Mouse (Mus musculus): ENCODE results near the gene Lsmem1. TPM values are rescaled to one million over a fixed set of nuclear protein-coding genes. Genes with fewer than 3 reads are reported as not detected.
A peak's percentile ranks its signal among the peaks of the same experiment; 100 is the strongest.

Gene Lsmem1
- total RNA-seq (2014; rRNA removed; ENCODE audit: low replicate concordance) (5.1 and 9.2 TPM in 2 replicates), polyA plus RNA-seq (2015; fragmentation: Nextera tagmentation; extraction: Ambion mirVana) (24.3 and 37.5 TPM in 2 replicates)

- peak within 1 kb of the TSS; percentile 98 for H3K27ac ChIP-seq (ENCODE audit: low read depth)
- H3K4me2 ChIP-seq (ENCODE audit: low read depth, low read length) = peak within 1 kb of the TSS; percentile 64
Observed at GRCm38 (mm10) chr12:40199302-40199701, at the start of gene Lsmem1. Gene Lsmem1, minus strand, starts transcription at chr12:40199490.

GRCm38 (mm10) chr12:40248454-40249180 lies 49.3 kb upstream of the Lsmem1 start, which contains the start of gene Ifrd1:
Gene Ifrd1, minus strand, starts transcription at chr12:40248504.
- Histone ChIP-seq H3K9me3 (replicated peaks; ENCODE audit: control insufficient read depth, low read length) (no peaks in the 10 kb centered on the region), H3K27me3 (ENCODE audit: control insufficient read depth, insufficient read depth, low read length) (no peaks in the 10 kb centered on the region), H3K4me3 (ENCODE audit: low read depth, low read length) (no peak within 1 kb of the TSS), H3K27ac (ENCODE audit: low read depth) (peak within 1 kb of the TSS; percentile 54; the same call in 1 of the 2 replicates), H3K36me3 (replicated peaks; ENCODE audit: control insufficient read depth, insufficient read depth, low read length) (no peaks in the 10 kb centered on the region), H3K9ac (replicated peaks; ENCODE audit: low read depth, low read length) (no peak within 1 kb of the TSS), H3K4me1 (ENCODE audit: control insufficient read depth, insufficient read depth) (peaks cover 15% of the 10 kb centered on the region), H3K4me2 (ENCODE audit: low read depth, low read length) (no peak within 1 kb of the TSS)
- ATAC-seq (ENCODE audit: insufficient read depth, low read depth) = no peak
- no peak for DNase-seq (ENCODE audit: low spot score)
- WGBS = 67% methylated on average over 5 of the region's 5 CpGs
- TF ChIP-seq CTCF (IDR thresholded peaks at IDR 0.05; ENCODE audit: low read depth) = no peak
- no peak for TF ChIP-seq EP300 (IDR thresholded peaks at IDR 0.05; ENCODE audit: low read depth)

More at GRCm38 (mm10) chr12:40199302-40199701, at the start of gene Lsmem1:
- Histone ChIP-seq H3K9ac (replicated peaks; ENCODE audit: low read depth, low read length) (peak within 1 kb of the TSS; percentile 66), H3K27me3 (ENCODE audit: control insufficient read depth, insufficient read depth, low read length) (no peaks in the 10 kb centered on the region), H3K4me1 (ENCODE audit: control insufficient read depth, insufficient read depth) (no peaks in the 10 kb centered on the region), H3K4me3 (ENCODE audit: low read depth, low read length) (peak within 1 kb of the TSS; percentile 46), H3K9me3 (replicated peaks; ENCODE audit: control insufficient read depth, low read length) (no peaks in the 10 kb centered on the region), H3K36me3 (replicated peaks; ENCODE audit: control insufficient read depth, insufficient read depth, low read length) (peaks cover 30% of the 10 kb centered on the region)
- peak; percentile 59 for ATAC-seq (ENCODE audit: insufficient read depth, low read depth)
- peak; percentile 53 for DNase-seq (ENCODE audit: low spot score)
- 24% methylated on average over 8 of the region's 8 CpGs for WGBS
- TF ChIP-seq CTCF (IDR thresholded peaks at IDR 0.05; ENCODE audit: low read depth) = no peak
- TF ChIP-seq EP300 (IDR thresholded peaks at IDR 0.05; ENCODE audit: low read depth) = 0 out of 2 replicates have a peak, but pooled peaks have one; percentile 19

- 54% methylated on average over 6 of the region's 6 CpGs for WGBS
- peak overlapping the region; percentile 54; the same call in 1 of the 2 replicates for H3K27ac ChIP-seq (ENCODE audit: low read depth)
Observed at GRCm38 (mm10) chr12:40247976-40248375, 48.7 kb upstream of the Lsmem1 start.

GRCm38 (mm10) chr12:40247384-40247783 lies 48.1 kb upstream of the Lsmem1 start:
- Histone ChIP-seq H3K9ac (replicated peaks; ENCODE audit: low read depth, low read length) (no peak overlapping the region), H3K4me2 (ENCODE audit: low read depth, low read length) (no peak overlapping the region), H3K4me3 (ENCODE audit: low read depth, low read length) (no peak overlapping the region), H3K4me1 (ENCODE audit: control insufficient read depth, insufficient read depth) (peaks cover 18% of the 10 kb centered on the region), H3K27ac (ENCODE audit: low read depth) (no peak overlapping the region), H3K27me3 (ENCODE audit: control insufficient read depth, insufficient read depth, low read length) (no peaks in the 10 kb centered on the region), H3K9me3 (replicated peaks; ENCODE audit: control insufficient read depth, low read length) (no peaks in the 10 kb centered on the region), H3K36me3 (replicated peaks; ENCODE audit: control insufficient read depth, insufficient read depth, low read length) (no peaks in the 10 kb centered on the region)
- ATAC-seq (ENCODE audit: insufficient read depth, low read depth) = no peak
- WGBS = 83% methylated on average over 4 of the region's 4 CpGs
- DNase-seq (ENCODE audit: low spot score) = no peak
- TF ChIP-seq EP300 (IDR thresholded peaks at IDR 0.05; ENCODE audit: low read depth) = no peak
- no peak for TF ChIP-seq CTCF (IDR thresholded peaks at IDR 0.05; ENCODE audit: low read depth)

More at GRCm38 (mm10) chr12:40247976-40248375, 48.7 kb upstream of the Lsmem1 start:
- no peaks in the 10 kb centered on the region for H3K36me3 ChIP-seq (replicated peaks; ENCODE audit: control insufficient read depth, insufficient read depth, low read length)
- DNase-seq (ENCODE audit: low spot score) (peak; percentile 80), ATAC-seq (ENCODE audit: insufficient read depth, low read depth) (peak; percentile 88)
- H3K9me3 ChIP-seq (replicated peaks; ENCODE audit: control insufficient read depth, low read length) = no peaks in the 10 kb centered on the region
- H3K9ac ChIP-seq (replicated peaks; ENCODE audit: low read depth, low read length) = no peak overlapping the region
- H3K27me3 ChIP-seq (ENCODE audit: control insufficient read depth, insufficient read depth, low read length) = no peaks in the 10 kb centered on the region
- no peak overlapping the region for H3K4me2 ChIP-seq (ENCODE audit: low read depth, low read length)
- no peak overlapping the region for H3K4me3 ChIP-seq (ENCODE audit: low read depth, low read length)
- peaks cover 18% of the 10 kb centered on the region for H3K4me1 ChIP-seq (ENCODE audit: control insufficient read depth, insufficient read depth)
- TF ChIP-seq CTCF (IDR thresholded peaks at IDR 0.05; ENCODE audit: low read depth) (no peak), EP300 (IDR thresholded peaks at IDR 0.05; ENCODE audit: low read depth) (no peak)

- 91% methylated on average over 7 of the region's 7 CpGs for WGBS
Observed at GRCm38 (mm10) chr12:40245434-40245970, 46.2 kb upstream of the Lsmem1 start.

More at GRCm38 (mm10) chr12:40245434-40245970, 46.2 kb upstream of the Lsmem1 start:
- no peak overlapping the region for H3K27ac ChIP-seq (ENCODE audit: low read depth)
- H3K36me3 ChIP-seq (replicated peaks; ENCODE audit: control insufficient read depth, insufficient read depth, low read length) = no peaks in the 10 kb centered on the region
- H3K9me3 ChIP-seq (replicated peaks; ENCODE audit: control insufficient read depth, low read length) = no peaks in the 10 kb centered on the region
- TF ChIP-seq CTCF (IDR thresholded peaks at IDR 0.05; ENCODE audit: low read depth) (no peak), EP300 (IDR thresholded peaks at IDR 0.05; ENCODE audit: low read depth) (no peak)
- ATAC-seq (ENCODE audit: insufficient read depth, low read depth) (no peak), DNase-seq (ENCODE audit: low spot score) (no peak)
- H3K4me1 ChIP-seq (ENCODE audit: control insufficient read depth, insufficient read depth) = peaks cover 18% of the 10 kb centered on the region
- no peaks in the 10 kb centered on the region for H3K27me3 ChIP-seq (ENCODE audit: control insufficient read depth, insufficient read depth, low read length)
- H3K4me2 ChIP-seq (ENCODE audit: low read depth, low read length) = no peak overlapping the region
- H3K9ac ChIP-seq (replicated peaks; ENCODE audit: low read depth, low read length) = no peak overlapping the region
- H3K4me3 ChIP-seq (ENCODE audit: low read depth, low read length) = no peak overlapping the region

Data from heart, postnatal 0 days (tissue).